Mouse (Mus musculus) embryonic facial prominence, embryonic 13.5 days (tissue): ENCODE results near the gene Epha1. TPM values are rescaled to one million over a fixed set of nuclear protein-coding genes. Genes with fewer than 3 reads are reported as not detected.

Experiments
- ATAC-seq: fragments of 200-750 bp; cut with Nextera tagmentation; 2 replicates; pipeline ENCODE4 v1.8.0; 2017; ENCODE audit warnings: low read depth; ENCODE audit not compliant: insufficient number of reproducible peaks, insufficient read depth, low FRiP score, low TSS enrichment
- H3K27ac ChIP-seq: fragments of 300-500 bp; sonication (generic); 2 replicates; pipeline ENCODE4 v1.5.1; 2015; ENCODE audit warnings: moderate library complexity, mild to moderate bottlenecking, inconsistent platforms
- H3K27me3 ChIP-seq: fragments of 300-500 bp; sonication (generic); 2 replicates; pipeline ENCODE4 v1.6.1; 2015; ENCODE audit warnings: mild to moderate bottlenecking, inconsistent platforms
- H3K36me3 ChIP-seq: fragments of 300-500 bp; sonication (generic); 2 replicates; pipeline ENCODE4 v1.6.1; 2015; ENCODE audit warnings: mild to moderate bottlenecking, inconsistent platforms
- H3K4me1 ChIP-seq: fragments of 300-500 bp; sonication (generic); 2 replicates; pipeline ENCODE4 v1.6.1; 2015; ENCODE audit warnings: inconsistent platforms
- H3K4me2 ChIP-seq: fragments of 300-500 bp; sonication (generic); 2 replicates; pipeline ENCODE4 v1.6.1; 2015; ENCODE audit warnings: moderate library complexity, mild to moderate bottlenecking, inconsistent platforms
- H3K4me3 ChIP-seq: fragments of 300-500 bp; sonication (generic); 2 replicates; pipeline ENCODE4 v1.5.1; 2015; ENCODE audit warnings: mild to moderate bottlenecking, inconsistent platforms
- H3K9ac ChIP-seq: fragments of 300-500 bp; sonication (generic); 2 replicates; pipeline ENCODE4 v1.6.1; 2015; ENCODE audit warnings: mild to moderate bottlenecking, inconsistent platforms
- H3K9me3 ChIP-seq: fragments of 300-500 bp; sonication (generic); 2 replicates; pipeline ENCODE4 v1.6.1; 2016; ENCODE audit warnings: inconsistent platforms
- WGBS: fragments of 180-500 bp; shearing (Covaris S2); methylation state at CpG from one replicate; pipeline ENCODE4 v1.1.7; 2015; ENCODE audit warnings: mixed read lengths; 5-methylcytosine and 5-hydroxymethylcytosine counted together
- polyA plus RNA-seq: library from polyadenylated mRNA; unstranded; fragments of >200 nt; fragmentation: Nextera tagmentation; extraction: Ambion mirVana; gene quantifications from 2 replicates; pipeline ENCODE4 v1.2.1, GENCODE M21; 2015

Epha1 gene
- polyA plus RNA-seq, 1 experiment from 2014 or later, result 10.5 TPM

- 86% methylated on average over 5 of the region's 5 CpGs for WGBS
- no peak overlapping the region for H3K4me3 ChIP-seq
- no peak overlapping the region for H3K9ac ChIP-seq
- no peak for ATAC-seq
- no peaks in the 10 kb centered on the region for H3K27me3 ChIP-seq
- H3K4me1 ChIP-seq, result 0 out of 2 replicates have a peak, but pooled peaks cover 3% of the 10 kb centered on the region
- no peaks in the 10 kb centered on the region for H3K9me3 ChIP-seq
- no peak overlapping the region for H3K4me2 ChIP-seq
- no peaks in the 10 kb centered on the region for H3K36me3 ChIP-seq
- H3K27ac ChIP-seq, result no peak overlapping the region
These were observed 10.3 kb upstream of the Epha1 start for GRCm38 (mm10) chr6:42383360-42383759.

GRCm38 (mm10) chr6:42381916-42382381 lies 8.9 kb upstream of the Epha1 start:
- H3K9me3 ChIP-seq, result no peaks in the 10 kb centered on the region
- ATAC-seq, result no peak
- no peak overlapping the region for H3K27ac ChIP-seq
- 0 out of 2 replicates have a peak, but pooled peaks cover 3% of the 10 kb centered on the region for H3K4me1 ChIP-seq
- H3K36me3 ChIP-seq, result no peaks in the 10 kb centered on the region
- H3K9ac ChIP-seq, result no peak overlapping the region
- no peak overlapping the region for H3K4me3 ChIP-seq
- no peak overlapping the region for H3K4me2 ChIP-seq
- WGBS, result 56% methylated on average over 9 of the region's 9 CpGs
- no peaks in the 10 kb centered on the region for H3K27me3 ChIP-seq

- no peaks in the 10 kb centered on the region for H3K9me3 ChIP-seq
- no peak overlapping the region for H3K4me3 ChIP-seq
- no peak overlapping the region for H3K4me2 ChIP-seq
- 0 out of 2 replicates have a peak, but pooled peaks cover 3% of the 10 kb centered on the region for H3K4me1 ChIP-seq
- H3K27me3 ChIP-seq, result no peaks in the 10 kb centered on the region
- H3K9ac ChIP-seq, result no peak overlapping the region
- no peak overlapping the region for H3K27ac ChIP-seq
- ATAC-seq, result no peak
- WGBS, result 44% methylated on average over 2 of the region's 2 CpGs
- no peaks in the 10 kb centered on the region for H3K36me3 ChIP-seq
These were observed 8.2 kb upstream of the Epha1 start for GRCm38 (mm10) chr6:42381221-42381620.

- Histone ChIP-seq H3K27me3 (no peaks in the 10 kb centered on the region), H3K36me3 (no peaks in the 10 kb centered on the region), H3K4me2 (0 out of 2 replicates have a peak overlapping the region, but pooled peaks have one; percentile 7), H3K9ac (no peak overlapping the region), H3K4me1 (0 out of 2 replicates have a peak, but pooled peaks cover 3% of the 10 kb centered on the region), H3K4me3 (no peak overlapping the region), H3K9me3 (no peaks in the 10 kb centered on the region), H3K27ac (no peak overlapping the region)
- 12% methylated on average over 8 of the region's 8 CpGs for WGBS
- no peak for ATAC-seq
These were observed 7.5 kb upstream of the Epha1 start for GRCm38 (mm10) chr6:42380416-42381144.

GRCm38 (mm10) chr6:42379551-42379950 lies 6.5 kb upstream of the Epha1 start:
- 31% methylated on average over 3 of the region's 3 CpGs for WGBS
- Histone ChIP-seq H3K36me3 (no peaks in the 10 kb centered on the region), H3K9ac (no peak overlapping the region), H3K4me1 (0 out of 2 replicates have a peak, but pooled peaks cover 3% of the 10 kb centered on the region), H3K4me3 (no peak overlapping the region), H3K27me3 (no peaks in the 10 kb centered on the region), H3K27ac (peak overlapping the region; percentile 33; the same call in 1 of the 2 replicates), H3K4me2 (no peak overlapping the region), H3K9me3 (no peaks in the 10 kb centered on the region)
- ATAC-seq, result no peak

GRCm38 (mm10) chr6:42377280-42377679 lies 4.2 kb upstream of the Epha1 start:
- ATAC-seq, result no peak
- Histone ChIP-seq H3K4me3 (no peak overlapping the region), H3K9ac (no peak overlapping the region), H3K4me1 (peaks cover 18% of the 10 kb centered on the region), H3K36me3 (no peaks in the 10 kb centered on the region), H3K27ac (no peak overlapping the region), H3K4me2 (no peak overlapping the region), H3K27me3 (no peaks in the 10 kb centered on the region), H3K9me3 (no peaks in the 10 kb centered on the region)
- 74% methylated on average over 5 of the region's 5 CpGs for WGBS

- Histone ChIP-seq H3K27me3 (no peaks in the 10 kb centered on the region), H3K27ac (no peak overlapping the region), H3K4me3 (no peak overlapping the region), H3K4me2 (no peak overlapping the region), H3K9ac (no peak overlapping the region), H3K4me1 (peaks cover 24% of the 10 kb centered on the region), H3K9me3 (no peaks in the 10 kb centered on the region), H3K36me3 (no peaks in the 10 kb centered on the region)
- no peak for ATAC-seq
- 68% methylated on average over 6 of the region's 6 CpGs for WGBS
These were observed 3.5 kb upstream of the Epha1 start for GRCm38 (mm10) chr6:42376504-42377019.

- Histone ChIP-seq H3K27me3 (no peaks in the 10 kb centered on the region), H3K9ac (no peak overlapping the region), H3K36me3 (no peaks in the 10 kb centered on the region), H3K27ac (no peak overlapping the region), H3K4me2 (no peak overlapping the region), H3K9me3 (no peaks in the 10 kb centered on the region), H3K4me3 (no peak overlapping the region), H3K4me1 (peaks cover 24% of the 10 kb centered on the region)
- ATAC-seq, result no peak
- 37% methylated on average over 4 of the region's 4 CpGs for WGBS
These were observed 2.9 kb upstream of the Epha1 start for GRCm38 (mm10) chr6:42376016-42376415.

GRCm38 (mm10) chr6:42375131-42375530 lies 2.1 kb upstream of the Epha1 start:
- 73% methylated on average over 2 of the region's 2 CpGs for WGBS
- Histone ChIP-seq H3K27me3 (no peaks in the 10 kb centered on the region), H3K36me3 (no peaks in the 10 kb centered on the region), H3K4me3 (no peak overlapping the region), H3K4me1 (peaks cover 21% of the 10 kb centered on the region), H3K9ac (no peak overlapping the region), H3K27ac (no peak overlapping the region), H3K9me3 (no peaks in the 10 kb centered on the region), H3K4me2 (no peak overlapping the region)
- no peak for ATAC-seq

- Histone ChIP-seq H3K9me3 (no peaks in the 10 kb centered on the region), H3K27ac (no peak overlapping the region), H3K36me3 (no peaks in the 10 kb centered on the region), H3K4me1 (peaks cover 21% of the 10 kb centered on the region), H3K9ac (no peak overlapping the region), H3K4me2 (no peak overlapping the region), H3K27me3 (no peaks in the 10 kb centered on the region), H3K4me3 (no peak overlapping the region)
- no peak for ATAC-seq
- WGBS, result 78% methylated on average over 4 of the region's 4 CpGs
These were observed 1.6 kb upstream of the Epha1 start for GRCm38 (mm10) chr6:42374701-42375100.

- H3K36me3 ChIP-seq, result no peaks in the 10 kb centered on the region
- H3K27ac ChIP-seq, result no peak overlapping the region
- H3K27me3 ChIP-seq, result no peaks in the 10 kb centered on the region
- peaks cover 21% of the 10 kb centered on the region for H3K4me1 ChIP-seq
- no peak for ATAC-seq
- WGBS, result 35% methylated on average over 7 of the region's 7 CpGs
- peak overlapping the region; percentile 76 for H3K9ac ChIP-seq
- H3K4me3 ChIP-seq, result peak overlapping the region; percentile 63
- H3K9me3 ChIP-seq, result no peaks in the 10 kb centered on the region
- peak overlapping the region; percentile 91 for H3K4me2 ChIP-seq
These were observed 782 bp upstream of the Epha1 start for GRCm38 (mm10) chr6:42373669-42374430.
